Comparison of ENCODE assay signal across 31 mouse cellular contexts in the genomic region with DNA sequence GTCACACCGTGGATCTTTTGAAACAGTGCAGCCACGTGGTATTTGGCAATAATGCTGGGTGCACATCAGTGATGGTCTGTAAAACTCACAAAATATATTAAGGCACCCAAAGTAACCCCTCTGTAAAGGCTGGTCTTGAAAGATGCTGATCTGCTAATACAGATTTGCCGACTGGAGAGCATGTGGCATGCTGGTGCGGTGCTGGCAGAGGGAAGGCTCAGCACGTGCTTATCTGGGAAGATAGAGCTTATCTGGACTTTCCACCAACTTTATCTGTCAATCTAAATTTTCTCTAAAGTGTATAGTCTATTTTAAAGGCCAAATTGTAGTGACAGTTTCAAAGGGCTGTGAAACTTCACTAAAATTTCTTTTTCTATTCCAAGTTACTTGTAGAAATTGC. TPM values are rescaled to one million over a fixed set of nuclear protein-coding genes. Genes with fewer than 3 reads are reported as not detected.
"Had no signal": no experiment of that assay in that cellular context is flagged by ENCODE, and none has a peak within 500 bp of the region (broad histone marks: within the 10 kb centered on the region; RNA-seq: fewer than 3 reads in every experiment).

No protein-coding gene starts in this region.

- H3K9me3 ChIP-seq: lung, embryonic 15.5 days had no signal

- DNase-seq: kidney, adult 2 months; kidney, postnatal 25 days; layer of hippocampus, adult 9-11 months; layer of hippocampus, postnatal 36 days; lung, adult 18-20 months; lung, postnatal 10 days; lung, postnatal 36 days; midbrain, embryonic 14.5 days; thymus, adult 2 months; thymus, postnatal 14 days had no signal

- H3K27ac ChIP-seq: kidney, postnatal 0 days; layer of hippocampus, adult 2 months; left cerebral cortex, adult 2 months; lung, embryonic 15.5 days; stomach, postnatal 0 days had no signal

- H3K36me3 ChIP-seq: lung, embryonic 15.5 days had no signal

- H3K4me1 ChIP-seq: lung, embryonic 15.5 days had no signal

- H3K4me3 ChIP-seq: layer of hippocampus, adult 2 months; left cerebral cortex, adult 2 months; lung, embryonic 15.5 days had no signal

- H3K9ac ChIP-seq: lung, embryonic 15.5 days had no signal

- H3K27me3 ChIP-seq: lung, embryonic 15.5 days had no signal

- H3K4me2 ChIP-seq: lung, embryonic 15.5 days; midbrain, embryonic 11.5 days had no signal

- ATAC-seq: intestine, postnatal 0 days had no signal

RNA-seq across cellular contexts. Expression of gene Nat3, which starts 48.7 kb away (rescaled TPM):
- total RNA-seq: layer of hippocampus, adult 2 months; layer of hippocampus, postnatal 36 days; left cerebral cortex, adult 2 months; left cerebral cortex, postnatal 10 days; left cerebral cortex, postnatal 36 days; megakaryocyte-erythroid progenitor cell, adult 5-6 weeks; midbrain, postnatal 0 days had no signal
- polyA plus RNA-seq: intestine, embryonic 14.5 days; intestine, postnatal 0 days; kidney, adult 2 months; kidney, embryonic 14.5 days; kidney, postnatal 0 days; large intestine, adult 2 months; limb, embryonic 11.5 days; limb, embryonic 14.5 days; lung, embryonic 15.5 days; midbrain, embryonic 11.5 days; midbrain, embryonic 14.5 days; midbrain, postnatal 0 days; neural tube, embryonic 11.5 days; neural tube, embryonic 14.5 days; small intestine, adult 2 months; spleen, adult 2 months; stomach, embryonic 14.5 days; stomach, postnatal 0 days; thymus, adult 2 months had no signal
